Mouse (Mus musculus) cerebellum, adult 8-10 months (tissue): ENCODE results near the gene B3galt1.
A peak's percentile ranks its signal among the peaks of the same experiment; 100 is the strongest.

ENCODE experiments used
- DNase-seq: peaks from one replicate; pipeline ENCODE4 v3.0.0; 2022

Gene B3galt1

DNA sequence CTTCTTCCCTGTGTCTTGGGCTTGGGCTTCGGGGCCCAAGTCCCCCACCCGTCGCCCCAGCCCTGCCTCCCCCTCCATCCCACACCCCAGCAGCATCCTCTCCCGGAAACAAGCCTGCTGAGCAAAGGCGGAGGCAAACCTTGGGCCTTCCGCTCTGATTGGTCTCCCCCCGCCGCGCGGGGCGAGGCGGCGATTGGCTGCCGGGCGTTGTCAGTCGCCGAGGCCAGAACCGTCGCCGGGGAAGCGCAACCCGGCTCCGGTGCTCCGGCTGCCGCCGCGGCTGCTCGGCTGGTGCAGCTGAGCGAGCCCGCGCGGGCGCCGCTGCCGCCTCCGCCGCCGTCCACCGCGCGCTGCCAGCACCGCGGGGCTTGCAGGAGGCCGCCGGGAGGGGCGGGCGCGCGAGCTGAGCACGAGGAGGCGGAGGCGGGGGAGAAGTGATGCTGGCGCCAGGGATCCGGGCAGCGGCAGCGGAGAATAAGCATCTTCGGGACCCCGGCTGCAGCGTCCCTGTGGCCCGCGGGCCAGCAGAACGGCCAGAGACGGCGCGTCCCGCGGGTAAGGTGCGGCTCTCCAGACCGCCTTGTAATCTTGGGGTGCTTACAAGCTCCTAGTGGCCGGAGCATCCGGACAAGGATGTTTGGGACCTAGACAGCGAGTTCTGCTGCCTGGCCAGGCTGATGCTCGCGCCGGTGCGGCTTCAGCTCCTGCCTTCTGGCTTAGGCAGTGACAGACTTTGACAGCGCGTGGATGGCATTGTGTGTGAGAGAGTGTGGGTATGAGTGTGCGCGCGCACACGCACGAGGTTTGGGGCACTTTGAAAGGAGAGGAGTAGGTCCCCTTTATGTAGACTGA lies at the start of gene B3galt1:
Gene B3galt1 (plus strand): TSS at position 392 of the 852 bp plus-strand sequence.
- peak; percentile 91 for DNase-seq

GRCm38 (mm10) chr2:67516405-67516804 lies 49.3 kb upstream of the B3galt1 start:
- no peak for DNase-seq

GRCm38 (mm10) chr2:67535347-67535746 lies 30.3 kb upstream of the B3galt1 start:
- DNase-seq, result no peak

DNA sequence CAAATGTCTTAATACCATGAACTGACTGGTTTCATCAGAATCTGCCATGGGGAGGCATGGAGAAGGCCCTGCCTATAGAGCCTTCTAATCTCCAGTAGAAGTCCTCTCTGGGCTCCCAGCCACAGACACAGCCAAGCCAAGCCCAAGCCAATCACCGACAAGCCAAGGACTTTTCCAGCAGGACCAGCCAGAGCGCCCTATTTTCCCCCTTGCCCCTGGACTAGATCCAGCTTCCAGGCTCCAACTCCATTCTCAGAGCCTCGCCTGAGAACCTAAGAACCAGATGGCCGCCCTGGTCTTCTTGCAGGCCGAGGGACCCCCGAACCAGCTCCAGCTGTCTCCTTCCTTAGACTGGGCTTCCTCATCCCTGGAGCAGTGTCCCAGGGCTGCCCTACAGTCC lies 26.2 kb upstream of the B3galt1 start:
- DNase-seq, result no peak

GRCm38 (mm10) chr2:67541957-67542696 lies 23.5 kb upstream of the B3galt1 start:
- no peak for DNase-seq

DNA sequence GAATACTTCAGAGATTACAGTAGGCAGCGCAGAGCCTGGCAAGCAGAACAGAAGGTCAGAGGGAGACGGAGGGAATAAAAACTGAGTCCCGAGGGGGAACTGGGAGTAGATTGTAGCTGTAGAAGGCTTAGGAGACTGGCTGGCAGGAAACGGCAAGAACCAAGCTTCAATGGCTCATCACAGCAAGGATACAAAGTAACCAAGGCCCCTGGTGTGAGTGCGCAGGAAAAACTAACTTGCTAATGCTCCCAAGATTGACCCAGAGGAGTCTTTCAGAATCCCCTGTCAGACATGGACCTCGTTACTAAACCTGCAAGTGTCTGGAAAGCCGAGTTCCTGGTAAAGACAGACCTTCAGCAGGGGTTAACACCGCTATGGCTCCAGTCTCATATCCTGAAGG lies 21.2 kb upstream of the B3galt1 start:
- no peak for DNase-seq

GRCm38 (mm10) chr2:67564851-67565479 lies 706 bp upstream of the B3galt1 start:
- DNase-seq, result peak; percentile 68

GRCm38 (mm10) chr2:67566566-67566965 lies 895 bp downstream of the B3galt1 start:
- DNase-seq, result peak; percentile 13

- DNase-seq, result no peak
Measured at GRCm38 (mm10) chr2:67567141-67567680, 1.5 kb downstream of the B3galt1 start.

DNA sequence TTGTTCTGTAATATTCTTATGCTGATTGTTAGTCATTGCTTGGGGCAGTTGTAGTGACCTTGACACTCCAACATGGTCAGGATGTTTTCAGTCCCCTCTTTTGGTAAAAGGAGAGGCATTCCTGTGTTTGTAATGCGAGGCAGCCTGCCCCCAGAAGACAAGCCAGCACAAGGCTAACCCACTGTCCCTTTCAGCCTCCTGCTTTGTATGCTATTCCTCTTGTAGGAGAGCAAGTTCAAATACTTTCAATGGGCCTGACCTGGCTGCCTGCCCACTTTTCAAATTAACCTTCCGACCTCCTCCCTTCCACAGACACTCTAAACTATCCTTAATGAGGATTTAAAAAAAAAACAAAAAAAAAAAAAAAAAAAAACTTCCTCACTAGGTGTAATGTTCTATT lies 11.0 kb downstream of the B3galt1 start:
- DNase-seq, result no peak

DNA sequence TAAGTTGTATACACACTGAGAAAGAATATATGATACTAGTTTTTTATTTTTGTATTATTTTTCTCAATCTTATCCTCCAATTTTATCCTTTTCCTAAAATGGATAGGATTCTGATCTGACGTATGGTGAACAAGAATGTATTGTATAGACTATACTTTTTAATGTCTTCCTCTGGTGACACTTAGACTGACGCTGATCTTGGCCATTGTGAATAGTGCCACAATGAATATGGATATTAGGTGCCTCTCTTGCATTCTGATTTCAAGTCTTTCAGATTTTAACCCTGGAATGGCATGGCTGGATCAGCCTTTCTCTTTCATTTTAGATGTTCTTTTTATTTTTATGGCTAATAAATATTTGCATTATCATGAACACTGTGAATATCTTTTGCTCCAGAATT lies 17.4 kb downstream of the B3galt1 start:
- no peak for DNase-seq

DNA sequence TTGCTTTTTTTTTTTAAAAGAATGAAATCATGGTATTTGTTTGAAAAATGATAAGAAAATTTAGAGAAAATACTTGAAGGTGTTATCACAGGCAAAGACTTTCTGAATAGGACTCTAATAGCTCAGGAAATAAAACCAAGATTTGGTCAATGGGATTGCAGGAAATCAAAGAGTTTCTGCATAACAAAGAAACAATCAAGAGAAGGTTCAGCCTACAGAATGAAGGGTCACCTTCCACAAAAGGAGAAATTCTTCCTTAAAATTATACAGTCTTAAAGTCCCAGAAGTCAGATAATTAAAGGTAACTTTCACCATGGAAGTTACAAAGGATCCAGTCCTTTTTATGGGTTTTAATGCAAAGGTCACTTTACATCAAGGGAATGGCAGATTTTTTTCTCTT lies 24.7 kb downstream of the B3galt1 start:
- DNase-seq, result no peak

- no peak for DNase-seq
Measured at GRCm38 (mm10) chr2:67591831-67592629, 26.4 kb downstream of the B3galt1 start.

- no peak for DNase-seq
Measured at GRCm38 (mm10) chr2:67622902-67623301, 57.2 kb downstream of the B3galt1 start.

DNA sequence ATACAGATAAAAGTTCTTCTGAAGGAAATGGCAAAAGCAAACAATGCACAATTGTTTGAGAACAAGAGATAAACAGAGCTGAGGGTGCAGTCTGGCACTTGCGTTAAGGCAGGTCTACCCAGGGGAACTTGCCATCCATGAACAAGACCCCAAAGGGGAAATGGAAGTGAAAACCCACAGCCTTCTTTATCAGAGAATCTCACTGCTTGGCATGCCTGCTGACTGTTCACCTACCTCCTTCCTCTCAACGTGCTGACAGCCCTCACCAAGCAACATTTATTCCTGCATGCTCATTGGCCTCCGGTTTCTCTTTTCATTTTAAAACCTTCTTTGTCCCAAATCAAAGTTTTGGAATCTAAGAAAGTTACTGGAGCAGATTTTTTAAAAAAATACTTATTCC lies 62.0 kb downstream of the B3galt1 start:
- DNase-seq, result no peak

GRCm38 (mm10) chr2:67628289-67628688 lies 62.6 kb downstream of the B3galt1 start:
- DNase-seq, result no peak

GRCm38 (mm10) chr2:67654847-67655246 lies 89.2 kb downstream of the B3galt1 start:
- no peak for DNase-seq

DNA sequence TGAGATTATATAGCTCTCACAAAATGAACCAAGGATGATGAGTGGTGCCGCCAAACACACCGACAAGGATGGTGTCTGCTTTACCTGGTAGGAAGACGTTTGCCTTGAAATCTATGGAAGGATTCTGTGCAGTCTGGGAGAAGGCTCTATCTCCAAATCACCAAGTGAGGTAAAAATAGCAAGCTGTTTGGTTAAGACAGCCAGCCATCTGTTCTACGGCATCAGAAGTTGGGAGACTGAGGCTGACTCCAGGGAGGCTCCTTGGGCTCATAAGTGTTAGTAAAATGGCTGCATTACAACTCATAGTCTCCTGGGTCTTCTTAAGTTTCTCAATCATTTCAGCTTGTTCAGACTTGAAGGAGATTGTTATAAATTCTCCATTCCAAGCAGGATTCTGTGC lies 91.7 kb downstream of the B3galt1 start:
- DNase-seq, result no peak

DNA sequence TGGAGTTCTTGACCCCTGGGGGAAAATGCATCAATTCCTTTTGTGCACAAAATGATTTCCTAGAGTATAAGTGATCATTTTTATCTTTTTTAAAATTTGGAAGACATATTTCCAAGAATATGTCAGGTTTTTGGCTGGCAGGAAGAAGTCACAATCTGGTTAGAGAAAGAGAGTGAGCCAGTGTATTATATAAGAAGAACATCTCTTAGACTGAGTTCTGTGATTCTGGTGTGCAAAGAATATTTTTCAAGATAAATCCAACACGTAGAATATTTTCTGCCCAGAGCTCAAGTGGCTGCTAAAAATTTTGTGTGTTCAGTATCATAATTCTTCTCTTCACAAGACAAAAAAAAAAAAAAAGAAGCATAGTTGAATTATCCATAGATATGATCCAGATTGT lies 92.4 kb downstream of the B3galt1 start:
- no peak for DNase-seq

- DNase-seq, result no peak
Measured at GRCm38 (mm10) chr2:67671721-67672120, 106.0 kb downstream of the B3galt1 start.

DNA sequence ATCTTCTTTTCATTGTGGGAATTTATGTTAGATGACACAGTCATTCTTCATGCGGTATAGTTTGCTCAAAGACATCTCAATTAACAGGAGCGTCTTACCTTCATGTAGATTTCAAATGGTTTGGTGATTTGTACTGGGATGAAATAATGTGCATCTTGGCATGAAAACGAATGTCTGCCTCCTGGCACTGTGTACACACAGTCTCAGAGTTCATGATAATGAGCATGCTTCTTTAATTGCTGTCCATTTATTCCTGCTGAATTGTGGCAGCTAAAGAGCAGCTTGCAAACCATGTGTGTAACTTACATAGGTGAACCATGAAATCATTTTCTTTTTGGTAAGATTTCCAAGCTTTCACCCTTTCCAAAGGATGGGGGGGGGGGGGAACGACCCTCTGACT lies 112.0 kb downstream of the B3galt1 start:
- no peak for DNase-seq

GRCm38 (mm10) chr2:67724249-67724648 lies 158.6 kb downstream of the B3galt1 start:
- no peak for DNase-seq

DNA sequence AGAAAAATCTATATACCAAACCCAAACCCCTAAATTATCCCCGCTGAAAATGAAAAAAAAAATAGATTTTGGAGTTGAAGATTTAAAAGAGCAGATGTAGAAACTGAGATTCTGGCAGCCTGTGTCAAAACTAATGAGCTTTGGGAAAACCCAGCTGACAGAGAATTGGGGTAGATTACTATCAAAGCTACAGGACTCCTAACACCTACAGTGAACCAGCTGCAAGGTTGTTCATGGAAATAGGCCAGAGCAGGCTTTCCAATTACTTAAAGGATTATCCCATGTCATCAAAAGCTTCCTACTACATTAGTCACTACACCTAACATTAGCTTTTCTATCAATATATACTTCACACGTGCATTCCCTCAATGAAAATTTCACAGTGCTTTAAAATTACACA lies 165.1 kb downstream of the B3galt1 start:
- no peak for DNase-seq
